Mouse (Mus musculus): ENCODE data around the gene Tmem192.

The Tmem192 gene

GRCm38 (mm10) chr8:64946820-64947697 lies at the start of gene Tmem192:
TSS of gene Tmem192 (plus strand) at chr8:64947185.
- peak; percentile 83 for DNase-seq (ENCODE audit: low spot score)

GRCm38 (mm10) chr8:64898710-64899109 lies 48.3 kb upstream of the Tmem192 start:
- no peak for DNase-seq (ENCODE audit: low spot score)

GRCm38 (mm10) chr8:64900645-64901044 lies 46.3 kb upstream of the Tmem192 start:
- no peak for DNase-seq (ENCODE audit: low spot score)

GRCm38 (mm10) chr8:64901527-64902156 lies 45.3 kb upstream of the Tmem192 start:
- DNase-seq (ENCODE audit: low spot score), result no peak

GRCm38 (mm10) chr8:64902191-64902590 lies 44.8 kb upstream of the Tmem192 start:
- DNase-seq (ENCODE audit: low spot score), result no peak

GRCm38 (mm10) chr8:64903778-64904177 lies 43.2 kb upstream of the Tmem192 start:
- no peak for DNase-seq (ENCODE audit: low spot score)

GRCm38 (mm10) chr8:64910026-64910425 lies 37.0 kb upstream of the Tmem192 start:
- no peak for DNase-seq (ENCODE audit: low spot score)

GRCm38 (mm10) chr8:64916793-64917192 lies 30.2 kb upstream of the Tmem192 start:
- no peak for DNase-seq (ENCODE audit: low spot score)

- no peak for DNase-seq (ENCODE audit: low spot score)
Measured at GRCm38 (mm10) chr8:64923329-64923728, 23.7 kb upstream of the Tmem192 start.

- DNase-seq (ENCODE audit: low spot score), result no peak
Measured at GRCm38 (mm10) chr8:64925762-64926161, 21.2 kb upstream of the Tmem192 start.

- DNase-seq (ENCODE audit: low spot score), result no peak
Measured at GRCm38 (mm10) chr8:64926355-64926754, 20.6 kb upstream of the Tmem192 start.

- no peak for DNase-seq (ENCODE audit: low spot score)
Measured at GRCm38 (mm10) chr8:64928938-64929337, 18.0 kb upstream of the Tmem192 start.

- DNase-seq (ENCODE audit: low spot score), result no peak
Measured at GRCm38 (mm10) chr8:64934997-64935396, 12.0 kb upstream of the Tmem192 start.

- DNase-seq (ENCODE audit: low spot score), result no peak
Measured at GRCm38 (mm10) chr8:64941019-64941418, 6.0 kb upstream of the Tmem192 start.

- DNase-seq (ENCODE audit: low spot score), result peak; percentile 60
Measured at GRCm38 (mm10) chr8:64941495-64941894, 5.5 kb upstream of the Tmem192 start.

- no peak for DNase-seq (ENCODE audit: low spot score)
Measured at GRCm38 (mm10) chr8:64942946-64943345, 4.0 kb upstream of the Tmem192 start.

GRCm38 (mm10) chr8:64944831-64945230 lies 2.2 kb upstream of the Tmem192 start:
- DNase-seq (ENCODE audit: low spot score), result no peak

- no peak for DNase-seq (ENCODE audit: low spot score)
Measured at GRCm38 (mm10) chr8:64945606-64946005, 1.4 kb upstream of the Tmem192 start.

- no peak for DNase-seq (ENCODE audit: low spot score)
Measured at GRCm38 (mm10) chr8:64946441-64946819, 555 bp upstream of the Tmem192 start.

- DNase-seq (ENCODE audit: low spot score), result no peak
Measured at GRCm38 (mm10) chr8:64947698-64948034, 681 bp downstream of the Tmem192 start.

- no peak for DNase-seq (ENCODE audit: low spot score)
Measured at GRCm38 (mm10) chr8:64948371-64948770, 1.4 kb downstream of the Tmem192 start.

- no peak for DNase-seq (ENCODE audit: low spot score)
Measured at GRCm38 (mm10) chr8:64952101-64952500, 5.1 kb downstream of the Tmem192 start.

GRCm38 (mm10) chr8:64959025-64959424 lies 12.0 kb downstream of the Tmem192 start:
- no peak for DNase-seq (ENCODE audit: low spot score)

- DNase-seq (ENCODE audit: low spot score), result no peak
Measured at GRCm38 (mm10) chr8:64962836-64963235, 15.9 kb downstream of the Tmem192 start.
